Mouse (Mus musculus) bone marrow, adult 2 months (tissue): ENCODE measurements around the gene Sun1.

ENCODE experiments used
- CTCF ChIP-seq: fragments of 200-500 bp; IDR thresholded peaks from 2 replicates; pipeline ENCODE4 v1.5.1; 2011; ENCODE audit warnings: low read length, control low read depth; ENCODE audit not compliant: control insufficient read depth, insufficient read depth
- POLR2A ChIP-seq: fragments of 200-500 bp; IDR thresholded peaks from 2 replicates; pipeline ENCODE4 v1.6.1; 2011; ENCODE audit warnings: low read depth, mild to moderate bottlenecking, control low read depth, low read length, borderline replicate concordance; ENCODE audit not compliant: control insufficient read depth

DNA sequence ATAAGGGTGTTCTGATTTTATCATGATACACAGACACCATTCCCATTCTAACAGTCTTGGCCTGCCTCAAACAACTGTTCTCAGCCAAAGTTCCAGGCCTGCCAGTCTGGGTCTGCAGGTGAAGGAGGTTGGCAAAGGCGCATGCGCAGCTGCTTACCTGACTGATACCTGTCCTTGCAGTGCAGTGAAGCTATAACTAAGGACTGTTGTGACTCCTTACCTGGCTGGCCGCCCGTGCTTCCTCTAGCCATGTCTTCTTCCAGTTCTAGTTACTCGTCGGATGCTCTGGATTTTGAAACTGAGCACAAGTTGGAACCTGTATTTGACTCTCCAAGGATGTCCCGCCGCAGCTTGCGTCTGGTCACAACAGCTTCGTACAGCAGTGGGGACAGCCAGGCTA lies 22.9 kb downstream of the Sun1 start:
- no peak for TF ChIP-seq CTCF
- no peak for TF ChIP-seq POLR2A
